Comparison of ENCODE assay signal across 13 mouse cellular contexts in genomic region chr2:126633165-126633564, GRCm38 (mm10).
"Had no signal": no experiment of that assay in that cellular context is flagged by ENCODE, and none has a peak within 500 bp of the region (broad histone marks: within the 10 kb centered on the region; RNA-seq: fewer than 3 reads in every experiment).

No protein-coding gene starts in this region.

- H3K4me2 ChIP-seq: liver, embryonic 13.5 days; midbrain, embryonic 11.5 days; midbrain, embryonic 15.5 days; neural tube, embryonic 12.5 days had no signal

- DNase-seq: liver, embryonic 13.5 days; lung, adult 18-20 months; thymus, adult 18-20 months; thymus, postnatal 14 days had no signal

- H3K9me3 ChIP-seq: limb, embryonic 10.5 days; liver, embryonic 13.5 days; megakaryocyte, embryonic 14.5 days; midbrain, embryonic 15.5 days; neural tube, embryonic 12.5 days had no signal

- ATAC-seq: hindbrain, embryonic 16.5 days; inflammation-experienced regulatory T-cells, adult 6 months; midbrain, embryonic 15.5 days had no signal

- H3K27ac ChIP-seq: left cerebral cortex, adult 2 months; limb, embryonic 10.5 days; liver, embryonic 13.5 days; macrophage; midbrain, embryonic 15.5 days; neural tube, embryonic 12.5 days had no signal

- H3K9ac ChIP-seq: liver, embryonic 13.5 days; midbrain, embryonic 15.5 days; neural tube, embryonic 12.5 days had no signal

- H3K4me1 ChIP-seq: midbrain, embryonic 15.5 days; neural tube, embryonic 12.5 days had no signal

- H3K4me3 ChIP-seq: left cerebral cortex, adult 2 months; limb, embryonic 10.5 days; liver, embryonic 13.5 days; megakaryocyte, embryonic 14.5 days; midbrain, embryonic 15.5 days; neural tube, embryonic 12.5 days had no signal

- H3K27me3 ChIP-seq: liver, embryonic 13.5 days; megakaryocyte, embryonic 14.5 days; midbrain, embryonic 15.5 days; neural tube, embryonic 12.5 days had no signal
